Mouse (Mus musculus): ENCODE data around the gene Arsg. TPM values are rescaled to one million over a fixed set of nuclear protein-coding genes. Genes with fewer than 3 reads are reported as not detected.

Arsg gene
- polyA plus RNA-seq, 1 experiment from 2014 or later, result 2.4 TPM

GRCm38 (mm10) chr11:109494890-109495770 lies 22.0 kb downstream of the Arsg start:
- DNase-seq (ENCODE audit: low spot score), result no peak

- peak; percentile 78 for DNase-seq (ENCODE audit: low spot score)
These were observed 22.7 kb downstream of the Arsg start for GRCm38 (mm10) chr11:109495771-109496474.

GRCm38 (mm10) chr11:109496475-109496993 lies 23.4 kb downstream of the Arsg start:
- DNase-seq (ENCODE audit: low spot score), result no peak

GRCm38 (mm10) chr11:109496996-109497714 lies 24.0 kb downstream of the Arsg start:
- peak; percentile 30 for DNase-seq (ENCODE audit: low spot score)

- DNase-seq (ENCODE audit: low spot score), result no peak
These were observed 24.8 kb downstream of the Arsg start for GRCm38 (mm10) chr11:109497990-109498389.

GRCm38 (mm10) chr11:109500206-109500605 lies 27.0 kb downstream of the Arsg start:
- DNase-seq (ENCODE audit: low spot score), result no peak

GRCm38 (mm10) chr11:109504977-109505376 lies 31.8 kb downstream of the Arsg start:
- DNase-seq (ENCODE audit: low spot score), result no peak

- no peak for DNase-seq (ENCODE audit: low spot score)
These were observed 32.6 kb downstream of the Arsg start for GRCm38 (mm10) chr11:109505823-109506222.

GRCm38 (mm10) chr11:109507068-109507467 lies 33.9 kb downstream of the Arsg start:
- DNase-seq (ENCODE audit: low spot score), result no peak

- no peak for DNase-seq (ENCODE audit: low spot score)
These were observed 40.0 kb downstream of the Arsg start for GRCm38 (mm10) chr11:109512995-109513675.

- DNase-seq (ENCODE audit: low spot score), result no peak
These were observed 41.0 kb downstream of the Arsg start for GRCm38 (mm10) chr11:109514064-109514612.

- no peak for DNase-seq (ENCODE audit: low spot score)
These were observed 44.2 kb downstream of the Arsg start for GRCm38 (mm10) chr11:109517330-109517729.

- DNase-seq (ENCODE audit: low spot score), result no peak
These were observed 44.6 kb downstream of the Arsg start for GRCm38 (mm10) chr11:109517816-109518215.

- DNase-seq (ENCODE audit: low spot score), result no peak
These were observed 47.8 kb downstream of the Arsg start for GRCm38 (mm10) chr11:109520958-109521357.

- DNase-seq (ENCODE audit: low spot score), result no peak
These were observed 51.7 kb downstream of the Arsg start for GRCm38 (mm10) chr11:109524869-109525268.

GRCm38 (mm10) chr11:109525571-109525970 lies 52.4 kb downstream of the Arsg start:
- no peak for DNase-seq (ENCODE audit: low spot score)

- DNase-seq (ENCODE audit: low spot score), result no peak
These were observed 56.9 kb downstream of the Arsg start for GRCm38 (mm10) chr11:109530030-109530429.

- no peak for DNase-seq (ENCODE audit: low spot score)
These were observed 62.8 kb downstream of the Arsg start for GRCm38 (mm10) chr11:109535966-109536365.

GRCm38 (mm10) chr11:109536939-109537338 lies 63.8 kb downstream of the Arsg start:
- no peak for DNase-seq (ENCODE audit: low spot score)

- no peak for DNase-seq (ENCODE audit: low spot score)
These were observed 66.1 kb downstream of the Arsg start for GRCm38 (mm10) chr11:109539290-109539689.

GRCm38 (mm10) chr11:109543466-109543865 lies 70.3 kb downstream of the Arsg start:
- DNase-seq (ENCODE audit: low spot score), result no peak

Data from thymus, postnatal 0 days (tissue).